Mouse (Mus musculus): ENCODE measurements around the gene C9. TPM values are rescaled to one million over a fixed set of nuclear protein-coding genes. Genes with fewer than 3 reads are reported as not detected.

Gene C9
- total RNA-seq (2014; rRNA removed; ENCODE audit: low replicate concordance) (not detected in 2 replicates), polyA plus RNA-seq (2015; fragmentation: Nextera tagmentation; extraction: Ambion mirVana) (not detected in 2 replicates)

GRCm38 (mm10) chr15:6445135-6445534 is at the start of gene C9:
C9 (plus strand) TSS chr15:6445327.
- no peak within 1 kb of the TSS for H3K9ac ChIP-seq (replicated peaks; ENCODE audit: low read depth, low read length)
- H3K27ac ChIP-seq (ENCODE audit: low read depth), result no peak within 1 kb of the TSS
- TF ChIP-seq EP300 (IDR thresholded peaks at IDR 0.05; ENCODE audit: low read depth) (no peak), CTCF (IDR thresholded peaks at IDR 0.05; ENCODE audit: low read depth) (no peak)
- WGBS, result 54% methylated on average over 2 of the region's 2 CpGs
- H3K36me3 ChIP-seq (replicated peaks; ENCODE audit: control insufficient read depth, insufficient read depth, low read length), result no peaks in the 10 kb centered on the region
- no peaks in the 10 kb centered on the region for H3K9me3 ChIP-seq (replicated peaks; ENCODE audit: control insufficient read depth, low read length)
- no peak for DNase-seq (ENCODE audit: low spot score)
- no peaks in the 10 kb centered on the region for H3K27me3 ChIP-seq (ENCODE audit: control insufficient read depth, insufficient read depth, low read length)
- ATAC-seq (ENCODE audit: insufficient read depth, low read depth), result no peak
- no peaks in the 10 kb centered on the region for H3K4me1 ChIP-seq (ENCODE audit: control insufficient read depth, insufficient read depth)
- no peak within 1 kb of the TSS for H3K4me2 ChIP-seq (ENCODE audit: low read depth, low read length)
- no peak within 1 kb of the TSS for H3K4me3 ChIP-seq (ENCODE audit: low read depth, low read length)

GRCm38 (mm10) chr15:6398211-6398610 is 46.9 kb upstream of the C9 start:
- no peak overlapping the region for H3K27ac ChIP-seq (ENCODE audit: low read depth)
- H3K4me3 ChIP-seq (ENCODE audit: low read depth, low read length), result no peak overlapping the region
- ATAC-seq (ENCODE audit: insufficient read depth, low read depth) (no peak), DNase-seq (ENCODE audit: low spot score) (no peak)
- H3K4me1 ChIP-seq (ENCODE audit: control insufficient read depth, insufficient read depth), result no peaks in the 10 kb centered on the region
- H3K4me2 ChIP-seq (ENCODE audit: low read depth, low read length), result no peak overlapping the region
- no peak overlapping the region for H3K9ac ChIP-seq (replicated peaks; ENCODE audit: low read depth, low read length)
- TF ChIP-seq CTCF (IDR thresholded peaks at IDR 0.05; ENCODE audit: low read depth), result no peak
- H3K9me3 ChIP-seq (replicated peaks; ENCODE audit: control insufficient read depth, low read length), result no peaks in the 10 kb centered on the region
- 91% methylated on average over 4 of the region's 4 CpGs for WGBS
- no peaks in the 10 kb centered on the region for H3K36me3 ChIP-seq (replicated peaks; ENCODE audit: control insufficient read depth, insufficient read depth, low read length)
- no peaks in the 10 kb centered on the region for H3K27me3 ChIP-seq (ENCODE audit: control insufficient read depth, insufficient read depth, low read length)

GRCm38 (mm10) chr15:6398881-6399280 is 46.2 kb upstream of the C9 start:
- H3K27me3 ChIP-seq (ENCODE audit: control insufficient read depth, insufficient read depth, low read length), result no peaks in the 10 kb centered on the region
- no peak overlapping the region for H3K27ac ChIP-seq (ENCODE audit: low read depth)
- H3K9me3 ChIP-seq (replicated peaks; ENCODE audit: control insufficient read depth, low read length), result no peaks in the 10 kb centered on the region
- no peak overlapping the region for H3K4me2 ChIP-seq (ENCODE audit: low read depth, low read length)
- ATAC-seq (ENCODE audit: insufficient read depth, low read depth) (no peak), DNase-seq (ENCODE audit: low spot score) (no peak)
- no peaks in the 10 kb centered on the region for H3K36me3 ChIP-seq (replicated peaks; ENCODE audit: control insufficient read depth, insufficient read depth, low read length)
- no peak for TF ChIP-seq EP300 (IDR thresholded peaks at IDR 0.05; ENCODE audit: low read depth)
- no peak for TF ChIP-seq CTCF (IDR thresholded peaks at IDR 0.05; ENCODE audit: low read depth)
- H3K4me1 ChIP-seq (ENCODE audit: control insufficient read depth, insufficient read depth), result no peaks in the 10 kb centered on the region
- H3K4me3 ChIP-seq (ENCODE audit: low read depth, low read length), result no peak overlapping the region
- WGBS, result 87% methylated on average over 6 of the region's 6 CpGs
- H3K9ac ChIP-seq (replicated peaks; ENCODE audit: low read depth, low read length), result no peak overlapping the region

- H3K27ac ChIP-seq (ENCODE audit: low read depth), result no peak overlapping the region
- no peak overlapping the region for H3K9ac ChIP-seq (replicated peaks; ENCODE audit: low read depth, low read length)
- H3K27me3 ChIP-seq (ENCODE audit: control insufficient read depth, insufficient read depth, low read length), result no peaks in the 10 kb centered on the region
- no peaks in the 10 kb centered on the region for H3K9me3 ChIP-seq (replicated peaks; ENCODE audit: control insufficient read depth, low read length)
- no peak for DNase-seq (ENCODE audit: low spot score)
- no peak overlapping the region for H3K4me3 ChIP-seq (ENCODE audit: low read depth, low read length)
- no peak overlapping the region for H3K4me2 ChIP-seq (ENCODE audit: low read depth, low read length)
- H3K4me1 ChIP-seq (ENCODE audit: control insufficient read depth, insufficient read depth), result no peaks in the 10 kb centered on the region
- no peaks in the 10 kb centered on the region for H3K36me3 ChIP-seq (replicated peaks; ENCODE audit: control insufficient read depth, insufficient read depth, low read length)
- ATAC-seq (ENCODE audit: insufficient read depth, low read depth), result no peak
- WGBS, result 68% methylated on average over 8 of the region's 8 CpGs
- TF ChIP-seq CTCF (IDR thresholded peaks at IDR 0.05; ENCODE audit: low read depth) (no peak), EP300 (IDR thresholded peaks at IDR 0.05; ENCODE audit: low read depth) (no peak)
Observed at GRCm38 (mm10) chr15:6400115-6400514, 45.0 kb upstream of the C9 start.

GRCm38 (mm10) chr15:6402433-6402832 is 42.7 kb upstream of the C9 start:
- Histone ChIP-seq H3K27me3 (ENCODE audit: control insufficient read depth, insufficient read depth, low read length) (no peaks in the 10 kb centered on the region), H3K9me3 (replicated peaks; ENCODE audit: control insufficient read depth, low read length) (no peaks in the 10 kb centered on the region), H3K9ac (replicated peaks; ENCODE audit: low read depth, low read length) (no peak overlapping the region), H3K4me2 (ENCODE audit: low read depth, low read length) (no peak overlapping the region), H3K36me3 (replicated peaks; ENCODE audit: control insufficient read depth, insufficient read depth, low read length) (no peaks in the 10 kb centered on the region), H3K27ac (ENCODE audit: low read depth) (no peak overlapping the region), H3K4me3 (ENCODE audit: low read depth, low read length) (no peak overlapping the region), H3K4me1 (ENCODE audit: control insufficient read depth, insufficient read depth) (no peaks in the 10 kb centered on the region)
- no peak for ATAC-seq (ENCODE audit: insufficient read depth, low read depth)
- DNase-seq (ENCODE audit: low spot score), result no peak
- WGBS, result 65% methylated on average over 2 of the region's 2 CpGs
- TF ChIP-seq EP300 (IDR thresholded peaks at IDR 0.05; ENCODE audit: low read depth) (no peak), CTCF (IDR thresholded peaks at IDR 0.05; ENCODE audit: low read depth) (no peak)

GRCm38 (mm10) chr15:6404172-6404571 is 41.0 kb upstream of the C9 start:
- ATAC-seq (ENCODE audit: insufficient read depth, low read depth), result no peak
- Histone ChIP-seq H3K9me3 (replicated peaks; ENCODE audit: control insufficient read depth, low read length) (no peaks in the 10 kb centered on the region), H3K4me3 (ENCODE audit: low read depth, low read length) (no peak overlapping the region), H3K4me1 (ENCODE audit: control insufficient read depth, insufficient read depth) (no peaks in the 10 kb centered on the region), H3K27me3 (ENCODE audit: control insufficient read depth, insufficient read depth, low read length) (no peaks in the 10 kb centered on the region), H3K36me3 (replicated peaks; ENCODE audit: control insufficient read depth, insufficient read depth, low read length) (no peaks in the 10 kb centered on the region), H3K27ac (ENCODE audit: low read depth) (no peak overlapping the region), H3K4me2 (ENCODE audit: low read depth, low read length) (no peak overlapping the region), H3K9ac (replicated peaks; ENCODE audit: low read depth, low read length) (no peak overlapping the region)
- TF ChIP-seq EP300 (IDR thresholded peaks at IDR 0.05; ENCODE audit: low read depth), result no peak
- no peak for TF ChIP-seq CTCF (IDR thresholded peaks at IDR 0.05; ENCODE audit: low read depth)
- WGBS, result 84% methylated on average over 5 of the region's 5 CpGs
- DNase-seq (ENCODE audit: low spot score), result no peak

Data from heart, postnatal 0 days (tissue).